Mouse (Mus musculus) midbrain, embryonic 14.5 days (tissue): ENCODE measurements around the gene Timp3. TPM values are rescaled to one million over a fixed set of nuclear protein-coding genes. Genes with fewer than 3 reads are reported as not detected.

Source experiments
- ATAC-seq: fragments of 200-750 bp; cut with Nextera tagmentation; 2 replicates; pipeline ENCODE4 v1.8.0; 2017; ENCODE audit warnings: moderate number of reproducible peaks, moderate library complexity; ENCODE audit not compliant: low FRiP score, low TSS enrichment
- DNase-seq: peaks from one replicate; pipeline ENCODE4 v3.0.0-alpha.2; 2015
- H3K27ac ChIP-seq: fragments of 300-500 bp; sonication (generic); replicated peaks from 2 replicates; pipeline ENCODE4 v1.5.1; 2014; ENCODE audit warnings: mild to moderate bottlenecking, low read depth, low read length, moderate library complexity
- H3K27me3 ChIP-seq: fragments of 300-500 bp; sonication (generic); 2 replicates; pipeline ENCODE4 v1.6.1; 2014; ENCODE audit warnings: low read length, control low read depth, mixed read lengths; ENCODE audit not compliant: control insufficient read depth, insufficient read depth
- H3K36me3 ChIP-seq: fragments of 300-500 bp; sonication (generic); 2 replicates; pipeline ENCODE4 v1.6.1; 2014; ENCODE audit warnings: low read length, control low read depth; ENCODE audit not compliant: control insufficient read depth, insufficient read depth
- H3K4me1 ChIP-seq: fragments of 300-500 bp; sonication (generic); 2 replicates; pipeline ENCODE4 v1.6.1; 2014; ENCODE audit warnings: mild to moderate bottlenecking, antibody characterized with exemption, low read length, control low read depth; ENCODE audit not compliant: control insufficient read depth, insufficient read depth
- H3K4me2 ChIP-seq: fragments of 300-500 bp; sonication (generic); 2 replicates; pipeline ENCODE4 v1.6.1; 2014; ENCODE audit warnings: mild to moderate bottlenecking, low read length, moderate library complexity
- H3K4me3 ChIP-seq: fragments of 300-500 bp; sonication (generic); replicated peaks from 2 replicates; pipeline ENCODE4 v1.5.1; 2014; ENCODE audit warnings: low read depth, low read length
- H3K9ac ChIP-seq: fragments of 300-500 bp; sonication (generic); replicated peaks from 2 replicates; pipeline ENCODE4 v1.6.1; 2014; ENCODE audit warnings: mild to moderate bottlenecking, low read length, moderate library complexity
- H3K9me3 ChIP-seq: fragments of 300-500 bp; sonication (generic); 2 replicates; pipeline ENCODE4 v1.6.1; 2016; ENCODE audit warnings: low read length, control low read depth, mixed read lengths; ENCODE audit not compliant: control insufficient read depth
- WGBS: fragments of 180-500 bp; shearing (Covaris S2); extraction: QIAGEN DNeasy Blood & Tissue Kit; methylation state at CpG from one replicate; pipeline ENCODE4 v1.1.7; 2014; 5-methylcytosine and 5-hydroxymethylcytosine counted together
- polyA plus RNA-seq: library from polyadenylated mRNA; unstranded; fragments of >200 nt; fragmentation: Nextera tagmentation; extraction: Ambion mirVana; gene quantifications from 2 replicates; pipeline ENCODE4 v1.2.1, GENCODE M21; 2014

The Timp3 gene
- polyA plus RNA-seq, 1 experiment from 2014 or later, result 23.5 TPM

GRCm38 (mm10) chr10:86358307-86358975, 58.3 kb downstream of the Timp3 start:
- no peak overlapping the region for H3K9ac ChIP-seq
- no peak overlapping the region for H3K4me3 ChIP-seq
- no peaks in the 10 kb centered on the region for H3K9me3 ChIP-seq
- H3K27me3 ChIP-seq, result no peaks in the 10 kb centered on the region
- ATAC-seq (no peak), DNase-seq (no peak)
- H3K36me3 ChIP-seq, result no peaks in the 10 kb centered on the region
- no peaks in the 10 kb centered on the region for H3K4me1 ChIP-seq
- no peak overlapping the region for H3K4me2 ChIP-seq
- 68% methylated on average over 7 of the region's 7 CpGs for WGBS
- no peak overlapping the region for H3K27ac ChIP-seq

GRCm38 (mm10) chr10:86359208-86359607, 59.0 kb downstream of the Timp3 start:
- no peak for ATAC-seq
- no peak overlapping the region for H3K4me2 ChIP-seq
- H3K9ac ChIP-seq, result no peak overlapping the region
- H3K4me3 ChIP-seq, result no peak overlapping the region
- H3K36me3 ChIP-seq, result no peaks in the 10 kb centered on the region
- DNase-seq, result peak; percentile 11
- no peaks in the 10 kb centered on the region for H3K4me1 ChIP-seq
- H3K9me3 ChIP-seq, result no peaks in the 10 kb centered on the region
- no peak overlapping the region for H3K27ac ChIP-seq
- 33% methylated on average over 2 of the region's 2 CpGs for WGBS
- H3K27me3 ChIP-seq, result no peaks in the 10 kb centered on the region

- H3K27ac ChIP-seq, result no peak overlapping the region
- no peaks in the 10 kb centered on the region for H3K36me3 ChIP-seq
- H3K9me3 ChIP-seq, result no peaks in the 10 kb centered on the region
- no peak overlapping the region for H3K4me3 ChIP-seq
- no peak overlapping the region for H3K9ac ChIP-seq
- H3K4me2 ChIP-seq, result no peak overlapping the region
- H3K27me3 ChIP-seq, result no peaks in the 10 kb centered on the region
- H3K4me1 ChIP-seq, result no peaks in the 10 kb centered on the region
- DNase-seq, result no peak
- no peak for ATAC-seq
- 64% methylated on average over 4 of the region's 4 CpGs for WGBS
Observed at GRCm38 (mm10) chr10:86359699-86360098, 59.5 kb downstream of the Timp3 start.

- H3K9me3 ChIP-seq, result no peaks in the 10 kb centered on the region
- no peak for DNase-seq
Observed at GRCm38 (mm10) chr10:86363669-86364309, 63.6 kb downstream of the Timp3 start.

GRCm38 (mm10) chr10:86365632-86366092, 65.5 kb downstream of the Timp3 start:
- DNase-seq, result peak; percentile 12
- 61% methylated on average over 5 of the region's 5 CpGs for WGBS
- Histone ChIP-seq H3K4me2 (no peak overlapping the region), H3K9me3 (no peaks in the 10 kb centered on the region), H3K9ac (no peak overlapping the region), H3K4me3 (no peak overlapping the region), H3K36me3 (no peaks in the 10 kb centered on the region), H3K27me3 (no peaks in the 10 kb centered on the region), H3K27ac (no peak overlapping the region), H3K4me1 (no peaks in the 10 kb centered on the region)
- peak; percentile 43; the same call in 1 of the 2 replicates for ATAC-seq

More at GRCm38 (mm10) chr10:86363669-86364309, 63.6 kb downstream of the Timp3 start:
- ATAC-seq, result no peak
- Histone ChIP-seq H3K4me2 (no peak overlapping the region), H3K4me3 (no peak overlapping the region), H3K27me3 (no peaks in the 10 kb centered on the region), H3K27ac (no peak overlapping the region), H3K4me1 (no peaks in the 10 kb centered on the region), H3K36me3 (no peaks in the 10 kb centered on the region), H3K9ac (no peak overlapping the region)
- 90% methylated on average over 8 of the region's 8 CpGs for WGBS

GRCm38 (mm10) chr10:86367346-86367745, 67.2 kb downstream of the Timp3 start:
- no peaks in the 10 kb centered on the region for H3K9me3 ChIP-seq
- 92% methylated on average over 4 of the region's 4 CpGs for WGBS
- no peaks in the 10 kb centered on the region for H3K4me1 ChIP-seq
- no peak overlapping the region for H3K4me2 ChIP-seq
- no peaks in the 10 kb centered on the region for H3K36me3 ChIP-seq
- ATAC-seq (no peak), DNase-seq (no peak)
- no peaks in the 10 kb centered on the region for H3K27me3 ChIP-seq
- no peak overlapping the region for H3K27ac ChIP-seq
- no peak overlapping the region for H3K9ac ChIP-seq
- no peak overlapping the region for H3K4me3 ChIP-seq

GRCm38 (mm10) chr10:86368811-86369210, 68.6 kb downstream of the Timp3 start:
- Histone ChIP-seq H3K27ac (no peak overlapping the region), H3K4me1 (no peaks in the 10 kb centered on the region), H3K36me3 (no peaks in the 10 kb centered on the region), H3K4me3 (no peak overlapping the region), H3K9ac (no peak overlapping the region), H3K27me3 (no peaks in the 10 kb centered on the region), H3K4me2 (no peak overlapping the region), H3K9me3 (no peaks in the 10 kb centered on the region)
- WGBS, result 92% methylated on average over 12 of the region's 12 CpGs
- DNase-seq (no peak), ATAC-seq (no peak)

GRCm38 (mm10) chr10:86369346-86369745, 69.2 kb downstream of the Timp3 start:
- 89% methylated on average over 4 of the region's 4 CpGs for WGBS
- DNase-seq (no peak), ATAC-seq (no peak)
- Histone ChIP-seq H3K4me3 (no peak overlapping the region), H3K36me3 (no peaks in the 10 kb centered on the region), H3K4me2 (no peak overlapping the region), H3K4me1 (no peaks in the 10 kb centered on the region), H3K27me3 (no peaks in the 10 kb centered on the region), H3K9ac (no peak overlapping the region), H3K27ac (no peak overlapping the region), H3K9me3 (no peaks in the 10 kb centered on the region)

GRCm38 (mm10) chr10:86371561-86371960, 71.4 kb downstream of the Timp3 start:
- Histone ChIP-seq H3K4me1 (no peaks in the 10 kb centered on the region), H3K27me3 (no peaks in the 10 kb centered on the region), H3K4me2 (no peak overlapping the region), H3K9ac (no peak overlapping the region), H3K36me3 (no peaks in the 10 kb centered on the region), H3K9me3 (no peaks in the 10 kb centered on the region), H3K27ac (no peak overlapping the region), H3K4me3 (no peak overlapping the region)
- DNase-seq (no peak), ATAC-seq (no peak)
